Mouse (Mus musculus) thymus, adult 2 months (tissue): ENCODE results near the gene Slc25a38.

Source experiments
- CTCF ChIP-seq: fragments of 200-500 bp; IDR thresholded peaks from 2 replicates; pipeline ENCODE4 v1.5.1; 2012; ENCODE audit warnings: mild to moderate bottlenecking, control low read depth, low read length, moderate library complexity, borderline replicate concordance; ENCODE audit not compliant: control insufficient read depth, poor library complexity, insufficient read depth; ENCODE audit errors: extremely low read depth
- POLR2A ChIP-seq: fragments of 200-500 bp; IDR thresholded peaks from 2 replicates; pipeline ENCODE4 v1.6.1; 2012; ENCODE audit warnings: mild to moderate bottlenecking, low read length, control low read depth, moderate library complexity; ENCODE audit not compliant: control insufficient read depth, poor library complexity, insufficient read depth; ENCODE audit errors: extremely low read depth

DNA sequence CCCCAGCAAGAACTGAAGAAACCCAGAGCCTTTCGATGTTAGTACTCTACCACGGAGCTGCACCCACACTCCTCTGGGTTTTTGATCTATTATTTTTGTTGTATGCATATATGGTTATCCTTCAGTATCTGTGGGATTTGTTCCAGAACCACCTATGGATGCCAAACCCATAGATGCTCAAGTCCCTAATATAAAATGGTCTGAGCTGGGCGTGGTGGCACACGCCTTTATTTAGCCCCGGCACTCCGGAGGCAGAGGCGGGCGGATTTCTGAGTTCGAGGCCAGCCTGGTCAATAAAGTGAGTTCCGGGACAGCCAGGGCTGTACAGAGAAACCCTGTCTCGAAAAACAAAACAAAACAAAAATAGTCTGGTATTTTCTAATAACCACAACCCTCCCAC lies 16.7 kb downstream of the Slc25a38 start:
- no peak for TF ChIP-seq CTCF
- TF ChIP-seq POLR2A: no peak
